ENCODE assay signal across 16 mouse cellular contexts in genomic region chr6:100795797-100796196, GRCm38 (mm10). TPM values are rescaled to one million over a fixed set of nuclear protein-coding genes. Genes with fewer than 3 reads are reported as not detected.
DNase-seq lines count a peak whose midpoint lies in the region; ATAC-seq and TF ChIP-seq lines count a peak whose summit lies in the region.
"Had no signal": no experiment of that assay in that cellular context is flagged by ENCODE, and none has a peak within 500 bp of the region (broad histone marks: within the 10 kb centered on the region; RNA-seq: fewer than 3 reads in every experiment).

No protein-coding gene starts in this region.

- H3K4me3 ChIP-seq in forebrain, embryonic 13.5 days: no peak overlapping the region
- no peak overlapping the region for H3K4me3 ChIP-seq in forebrain, embryonic 12.5 days (replicated peaks)
- no peak overlapping the region for H3K4me3 ChIP-seq in kidney, postnatal 0 days (replicated peaks; ENCODE audit: low read depth, low read length)
- no peak overlapping the region for H3K4me3 ChIP-seq in midbrain, embryonic 16.5 days (ENCODE audit: low read depth, low read length)
- H3K4me3 ChIP-seq in liver, embryonic 12.5 days: no peak overlapping the region
- H3K4me3 ChIP-seq: liver, embryonic 13.5 days; midbrain, embryonic 12.5 days; stomach, embryonic 15.5 days had no signal

- H3K9me3 ChIP-seq in forebrain, embryonic 13.5 days (replicated peaks): no peaks in the 10 kb centered on the region
- H3K9me3 ChIP-seq in forebrain, embryonic 12.5 days: no peaks in the 10 kb centered on the region
- H3K9me3 ChIP-seq in kidney, postnatal 0 days (replicated peaks; ENCODE audit: low read length): no peaks in the 10 kb centered on the region
- no peaks in the 10 kb centered on the region for H3K9me3 ChIP-seq in midbrain, embryonic 16.5 days (replicated peaks; ENCODE audit: control insufficient read depth, low read length, poor library complexity, severe bottlenecking)
- no peaks in the 10 kb centered on the region for H3K9me3 ChIP-seq in liver, embryonic 12.5 days (replicated peaks)
- H3K9me3 ChIP-seq: liver, embryonic 13.5 days; midbrain, embryonic 12.5 days; stomach, embryonic 15.5 days had no signal

- no peak overlapping the region for H3K4me2 ChIP-seq in forebrain, embryonic 13.5 days
- no peak overlapping the region for H3K4me2 ChIP-seq in forebrain, embryonic 12.5 days
- H3K4me2 ChIP-seq in kidney, postnatal 0 days (ENCODE audit: low read length): no peak overlapping the region
- no peak overlapping the region for H3K4me2 ChIP-seq in midbrain, embryonic 16.5 days (ENCODE audit: low read length)
- H3K4me2 ChIP-seq in liver, embryonic 12.5 days: no peak overlapping the region
- H3K4me2 ChIP-seq: liver, embryonic 13.5 days; midbrain, embryonic 12.5 days; stomach, embryonic 15.5 days had no signal

- peak; percentile 77 for DNase-seq in urinary bladder, postnatal 14 days (ENCODE audit: low spot score)
- no peak for DNase-seq in urinary bladder, adult 2 months (ENCODE audit: low spot score)
- DNase-seq in kidney, postnatal 0 days (ENCODE audit: low spot score): peak; percentile 33
- DNase-seq in ovary, adult 18-20 months (ENCODE audit: low spot score): no peak
- DNase-seq: adrenal gland, adult 2 months; cerebellum, adult 2 months; embryo, embryonic 11 days; liver, embryonic 13.5 days; lung, postnatal 14 days; thymus, postnatal 4 days had no signal

- WGBS in forebrain, embryonic 13.5 days: 49% methylated on average over 6 of the region's 6 CpGs
- WGBS in forebrain, embryonic 12.5 days: 52% methylated on average over 6 of the region's 6 CpGs
- 45% methylated on average over 6 of the region's 6 CpGs for WGBS in kidney, postnatal 0 days
- WGBS in midbrain, embryonic 16.5 days: 55% methylated on average over 6 of the region's 6 CpGs
- 42% methylated on average over 6 of the region's 6 CpGs for WGBS in liver, embryonic 12.5 days (ENCODE audit: insufficient replicate concordance)

- ATAC-seq in forebrain, embryonic 13.5 days: 0 out of 2 replicates have a peak, but pooled peaks have one; percentile 16
- ATAC-seq in forebrain, embryonic 12.5 days (ENCODE audit: low FRiP score): no peak
- no peak; the same call in 1 of the 2 replicates for ATAC-seq in kidney, postnatal 0 days (replicated peaks; ENCODE audit: low FRiP score, low read depth)
- ATAC-seq in midbrain, embryonic 16.5 days: no peak
- no peak for ATAC-seq in liver, embryonic 12.5 days

- TF ChIP-seq CTCF in kidney, postnatal 0 days (IDR thresholded peaks at IDR 0.05; ENCODE audit: low read depth): no peak

- H3K4me1 ChIP-seq in forebrain, embryonic 13.5 days: peaks cover 3% of the 10 kb centered on the region; the same call in 1 of the 2 replicates
- H3K4me1 ChIP-seq in forebrain, embryonic 12.5 days: no peaks in the 10 kb centered on the region
- no peaks in the 10 kb centered on the region for H3K4me1 ChIP-seq in kidney, postnatal 0 days (replicated peaks; ENCODE audit: insufficient read depth, low read length)
- H3K4me1 ChIP-seq in midbrain, embryonic 16.5 days (ENCODE audit: control insufficient read depth, insufficient read depth, low read length): no peaks in the 10 kb centered on the region
- H3K4me1 ChIP-seq in liver, embryonic 12.5 days: no peaks in the 10 kb centered on the region
- H3K4me1 ChIP-seq: liver, embryonic 13.5 days; midbrain, embryonic 12.5 days; stomach, embryonic 15.5 days had no signal

- H3K36me3 ChIP-seq in forebrain, embryonic 13.5 days (ENCODE audit: poor library complexity, severe bottlenecking): no peaks in the 10 kb centered on the region
- H3K36me3 ChIP-seq in forebrain, embryonic 12.5 days (replicated peaks): no peaks in the 10 kb centered on the region
- H3K36me3 ChIP-seq in kidney, postnatal 0 days (ENCODE audit: insufficient read depth, low read length): no peaks in the 10 kb centered on the region
- no peaks in the 10 kb centered on the region for H3K36me3 ChIP-seq in midbrain, embryonic 16.5 days (ENCODE audit: control insufficient read depth, insufficient read depth, low read length)
- H3K36me3 ChIP-seq in liver, embryonic 12.5 days: no peaks in the 10 kb centered on the region
- H3K36me3 ChIP-seq: liver, embryonic 13.5 days; midbrain, embryonic 12.5 days; stomach, embryonic 15.5 days had no signal

- H3K27ac ChIP-seq in forebrain, embryonic 13.5 days: no peak overlapping the region
- no peak overlapping the region for H3K27ac ChIP-seq in forebrain, embryonic 12.5 days
- no peak overlapping the region for H3K27ac ChIP-seq in kidney, postnatal 0 days
- H3K27ac ChIP-seq in midbrain, embryonic 16.5 days (ENCODE audit: low read length): no peak overlapping the region
- H3K27ac ChIP-seq in liver, embryonic 12.5 days: no peak overlapping the region
- H3K27ac ChIP-seq: liver, embryonic 13.5 days; midbrain, embryonic 12.5 days; stomach, embryonic 15.5 days had no signal

- no peaks in the 10 kb centered on the region for H3K27me3 ChIP-seq in forebrain, embryonic 13.5 days
- no peaks in the 10 kb centered on the region for H3K27me3 ChIP-seq in forebrain, embryonic 12.5 days
- H3K27me3 ChIP-seq in kidney, postnatal 0 days (ENCODE audit: insufficient read depth, low read length): no peaks in the 10 kb centered on the region
- H3K27me3 ChIP-seq in midbrain, embryonic 16.5 days (ENCODE audit: control insufficient read depth, insufficient read depth, low read depth, low read length): no peaks in the 10 kb centered on the region
- H3K27me3 ChIP-seq in liver, embryonic 12.5 days (replicated peaks): no peaks in the 10 kb centered on the region
- H3K27me3 ChIP-seq: liver, embryonic 13.5 days; midbrain, embryonic 12.5 days; stomach, embryonic 15.5 days had no signal

- no peak overlapping the region for H3K9ac ChIP-seq in forebrain, embryonic 13.5 days
- no peak overlapping the region for H3K9ac ChIP-seq in forebrain, embryonic 12.5 days
- H3K9ac ChIP-seq in kidney, postnatal 0 days (ENCODE audit: low read depth, low read length): no peak overlapping the region
- no peak overlapping the region for H3K9ac ChIP-seq in midbrain, embryonic 16.5 days (ENCODE audit: low read depth, low read length)
- no peak overlapping the region for H3K9ac ChIP-seq in liver, embryonic 12.5 days
- H3K9ac ChIP-seq: liver, embryonic 13.5 days; midbrain, embryonic 12.5 days; stomach, embryonic 15.5 days had no signal

RNA-seq across cellular contexts. Expression of gene Ppp4r2, which starts 37.6 kb away (rescaled TPM):
- 26.9 and 27.4 TPM in 2 replicates for polyA plus RNA-seq in forebrain, embryonic 13.5 days (2015; fragmentation: Nextera tagmentation; extraction: Ambion mirVana)
- polyA plus RNA-seq in forebrain, embryonic 12.5 days (2016; fragmentation: Nextera tagmentation; extraction: Ambion mirVana): 31.7 and 32.3 TPM in 2 replicates
- 36.9 and 37.3 TPM in 2 replicates for polyA plus RNA-seq in urinary bladder, adult 2 months (2012; rRNA removed)
- 15.1 and 16.4 TPM in 2 replicates for polyA plus RNA-seq in kidney, postnatal 0 days (2015; fragmentation: Nextera tagmentation; extraction: Ambion mirVana)
- polyA plus RNA-seq in midbrain, embryonic 16.5 days (2015; fragmentation: Nextera tagmentation; extraction: Ambion mirVana): 16.2 and 19.2 TPM in 2 replicates
- 13.3 TPM in 2 replicates for polyA plus RNA-seq in liver, embryonic 12.5 days (2016; fragmentation: Nextera tagmentation; extraction: Ambion mirVana)

Comparison
In these comparisons a context has a peak if more than half of its experiments do, and no peak if none do; other contexts are left out.
1. DNase-seq: peak in urinary bladder, postnatal 14 days (single experiment) and kidney, postnatal 0 days (single experiment); none in urinary bladder, adult 2 months (single experiment) and ovary, adult 18-20 months (single experiment).